Mouse (Mus musculus): ENCODE measurements around the gene Fam167b.

The Fam167b gene

DNA sequence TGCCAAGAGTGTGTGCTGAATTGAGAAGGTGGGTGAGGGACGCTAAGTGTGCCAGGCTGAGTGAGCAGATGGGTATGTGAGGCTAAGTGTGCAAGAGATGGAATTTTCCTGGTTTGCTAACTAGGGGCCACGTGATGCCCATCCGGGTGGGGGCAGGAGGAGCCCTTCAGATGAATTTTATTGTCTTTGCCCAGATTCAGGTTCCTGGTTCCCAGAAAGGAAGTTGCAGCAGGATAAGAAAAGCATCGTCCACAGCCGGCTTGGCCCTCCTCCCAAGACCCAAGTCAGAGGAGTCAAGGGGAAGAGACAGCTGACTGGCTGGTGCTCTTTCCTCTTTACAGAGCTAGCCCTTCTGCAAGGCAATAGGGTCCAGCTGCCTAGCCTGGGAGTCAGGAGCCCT lies at the start of gene Fam167b:
TSS of gene Fam167b (minus strand) at position 84 of the 400 bp plus-strand sequence.
- peak; percentile 38 for DNase-seq (ENCODE audit: low spot score)

DNA sequence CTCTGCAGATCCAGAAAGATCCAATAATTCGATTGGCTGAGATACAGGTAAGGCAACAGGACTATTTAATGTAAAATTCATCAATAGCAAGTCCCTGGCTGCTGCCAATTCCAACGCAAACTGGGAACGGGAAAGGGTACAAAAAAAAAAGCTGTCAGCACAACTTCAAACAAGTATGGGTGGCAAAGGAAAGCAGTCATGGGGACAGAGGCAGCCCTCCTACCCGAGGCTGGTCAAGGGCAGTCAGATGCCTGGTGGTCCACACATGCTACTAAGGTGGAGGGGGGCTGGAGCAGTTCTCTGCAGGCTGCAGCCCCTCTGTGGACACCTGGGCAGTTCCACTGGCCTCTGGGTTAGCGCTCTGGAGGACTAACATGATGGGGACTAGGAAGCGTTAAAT lies 47.7 kb upstream of the Fam167b start:
- no peak for DNase-seq (ENCODE audit: low spot score)

DNA sequence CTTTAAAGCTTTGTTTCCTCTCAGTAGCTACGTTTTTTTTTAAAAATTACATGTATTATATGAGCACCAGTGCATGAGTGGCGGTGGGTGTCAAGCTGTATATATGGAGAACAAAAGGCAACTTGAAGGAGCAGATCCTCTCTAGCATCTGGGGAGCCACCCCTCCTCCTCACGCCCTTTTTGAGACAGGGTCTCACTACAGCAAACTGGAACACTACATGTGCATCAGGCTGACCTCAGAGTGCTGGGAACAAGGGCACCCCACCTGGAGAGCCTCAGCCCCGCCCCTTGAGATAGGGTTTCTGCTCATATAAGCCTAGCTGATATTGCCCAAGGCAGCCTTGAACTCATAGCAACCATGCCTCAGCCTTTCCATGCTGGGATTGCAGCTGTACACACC lies 47.1 kb upstream of the Fam167b start:
- DNase-seq (ENCODE audit: low spot score), result no peak

DNA sequence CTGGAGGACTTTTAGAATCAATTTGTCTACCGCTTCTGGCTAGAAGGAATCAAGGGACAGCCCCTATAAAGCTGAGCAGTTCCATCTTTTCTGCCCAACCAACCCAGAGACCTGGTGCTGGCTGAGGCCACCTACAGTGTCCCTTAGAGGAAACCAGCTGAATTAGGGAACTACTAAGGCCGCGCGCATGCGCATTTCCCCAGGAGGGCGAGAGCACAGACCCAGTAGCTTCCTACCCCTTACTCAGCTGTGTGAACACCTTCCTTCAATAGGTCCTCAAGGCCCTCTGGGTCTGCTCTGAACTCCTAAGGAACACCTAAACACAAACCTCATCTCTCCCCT lies 46.7 kb upstream of the Fam167b start:
- DNase-seq (ENCODE audit: low spot score), result peak; percentile 79

DNA sequence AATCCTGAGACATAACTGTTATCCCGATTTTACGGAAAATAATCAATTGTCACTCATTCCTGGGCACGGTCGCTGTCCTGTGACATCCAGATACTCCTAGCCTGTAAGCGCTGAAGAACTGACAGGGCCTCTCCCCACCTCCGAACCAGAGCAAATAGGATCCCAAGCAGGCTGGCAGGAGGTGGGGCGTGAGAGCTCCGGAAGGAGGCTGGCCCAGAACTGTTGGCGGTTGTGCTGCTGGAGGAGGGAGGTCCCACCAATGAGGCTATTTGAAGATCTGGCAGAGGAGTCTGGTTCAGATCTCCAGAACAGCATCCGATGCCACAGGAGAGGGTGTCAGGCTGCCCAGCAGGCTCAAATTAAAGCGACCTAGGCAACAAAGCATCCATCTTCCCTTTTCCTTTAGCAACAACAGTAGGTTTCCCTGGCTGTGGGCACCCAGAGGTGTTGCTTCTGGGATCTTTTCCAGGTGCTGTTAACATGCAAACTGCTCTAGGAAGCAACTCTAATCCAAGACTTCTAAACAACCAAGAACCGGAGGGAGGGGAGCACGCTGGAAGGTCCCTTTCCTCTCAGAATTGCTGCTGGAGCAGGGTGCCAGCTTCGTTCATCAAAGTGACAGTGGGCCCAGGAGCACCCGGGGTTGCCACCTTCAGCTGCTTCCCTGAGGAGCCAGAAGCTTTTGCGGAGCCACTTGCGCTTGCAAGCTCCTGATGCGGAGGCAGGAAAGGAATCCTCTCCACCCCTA lies 46.1 kb upstream of the Fam167b start:
- DNase-seq (ENCODE audit: low spot score), result peak; percentile 90

DNA sequence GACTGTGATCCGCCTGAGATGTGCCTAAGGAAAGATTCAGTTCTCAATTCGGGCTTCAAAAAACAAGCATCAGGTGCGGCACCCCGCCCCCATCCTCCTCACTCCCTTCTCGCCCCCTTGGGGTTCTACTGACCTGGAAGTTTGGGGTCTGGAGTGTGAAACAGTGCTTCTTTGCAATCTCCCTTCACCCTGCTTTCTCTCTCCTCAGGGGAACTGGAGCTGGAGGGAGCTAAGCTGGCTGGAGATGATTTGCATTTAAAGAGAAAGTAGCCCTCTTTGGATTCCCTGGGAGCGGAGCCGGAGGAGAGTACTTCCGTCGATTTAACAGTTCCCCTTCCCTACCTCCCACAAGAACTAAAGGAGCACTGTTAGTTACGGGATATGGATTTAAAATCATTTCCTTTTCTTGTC lies 45.3 kb upstream of the Fam167b start, which contains the start of gene Ccdc28b:
TSS of gene Ccdc28b (minus strand) at position 267 of the 411 bp plus-strand sequence.
- peak; percentile 62 for DNase-seq (ENCODE audit: low spot score)

DNA sequence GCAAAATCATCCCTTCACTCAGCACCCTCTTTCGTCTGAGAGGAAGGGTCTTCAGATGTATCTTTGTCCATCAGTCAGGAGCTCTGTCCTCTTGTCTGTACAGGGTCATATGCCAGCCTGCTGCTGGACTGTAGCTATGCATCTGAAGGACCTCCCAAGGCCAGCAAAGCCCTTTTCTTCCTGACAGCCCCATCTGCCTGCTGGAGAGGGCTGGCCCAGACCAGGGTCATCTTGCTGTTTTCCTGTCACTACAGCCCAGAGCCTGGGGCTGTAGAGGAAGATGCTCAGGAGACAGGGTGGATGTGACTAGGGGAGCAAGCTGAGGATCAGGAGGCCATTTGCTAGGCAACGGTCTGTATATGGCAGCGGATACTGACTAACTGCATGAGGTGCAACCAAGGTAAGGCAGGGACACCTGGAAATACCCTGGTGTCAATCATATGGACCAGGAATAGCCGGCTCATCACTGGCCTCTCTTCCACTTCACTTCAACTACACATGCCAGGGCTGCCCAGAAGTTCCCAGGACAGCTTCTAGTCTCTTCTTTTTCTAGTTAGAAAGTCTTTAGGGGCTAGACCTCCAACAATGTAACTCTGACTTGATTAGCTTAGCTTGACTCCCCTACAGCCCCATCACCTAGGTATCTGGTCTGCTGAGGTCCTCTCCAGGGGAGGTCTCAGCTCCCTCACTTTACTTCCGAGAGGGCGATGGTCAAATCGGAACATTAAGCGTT lies 44.6 kb upstream of the Fam167b start:
- DNase-seq (ENCODE audit: low spot score), result no peak

DNA sequence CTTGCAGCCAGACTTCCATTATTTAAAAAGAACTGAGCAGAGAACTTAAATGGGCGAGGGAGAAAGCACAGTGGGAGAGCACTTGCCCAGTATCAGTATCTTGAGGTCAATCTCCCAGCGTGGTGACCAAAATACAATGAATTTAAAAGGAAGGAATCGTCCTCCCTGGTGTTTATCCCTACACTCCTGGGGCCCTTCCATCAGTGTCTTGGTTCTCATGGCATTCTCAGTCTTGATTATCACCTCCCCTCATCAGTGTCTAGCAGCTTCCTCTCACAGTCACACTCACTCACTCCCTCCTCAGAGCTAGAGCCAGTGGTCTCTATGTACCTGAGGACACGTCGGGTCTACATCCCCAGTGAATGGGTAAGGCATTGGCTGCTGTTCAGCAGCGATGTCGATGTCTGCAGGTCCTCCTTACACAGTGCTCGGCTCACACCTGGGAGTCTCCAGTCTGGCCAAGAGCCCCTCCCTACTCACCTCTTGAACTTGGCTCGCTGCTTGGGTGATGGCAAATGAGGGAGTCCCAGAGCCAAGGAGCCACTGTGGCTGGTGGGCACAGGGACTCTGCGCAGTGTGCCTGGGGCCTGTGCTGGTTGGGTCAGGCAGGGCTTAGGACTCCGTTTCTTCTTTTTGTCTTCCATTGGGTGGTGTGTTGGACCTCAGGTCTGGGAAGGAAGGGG lies 43.9 kb upstream of the Fam167b start:
- DNase-seq (ENCODE audit: low spot score), result no peak

DNA sequence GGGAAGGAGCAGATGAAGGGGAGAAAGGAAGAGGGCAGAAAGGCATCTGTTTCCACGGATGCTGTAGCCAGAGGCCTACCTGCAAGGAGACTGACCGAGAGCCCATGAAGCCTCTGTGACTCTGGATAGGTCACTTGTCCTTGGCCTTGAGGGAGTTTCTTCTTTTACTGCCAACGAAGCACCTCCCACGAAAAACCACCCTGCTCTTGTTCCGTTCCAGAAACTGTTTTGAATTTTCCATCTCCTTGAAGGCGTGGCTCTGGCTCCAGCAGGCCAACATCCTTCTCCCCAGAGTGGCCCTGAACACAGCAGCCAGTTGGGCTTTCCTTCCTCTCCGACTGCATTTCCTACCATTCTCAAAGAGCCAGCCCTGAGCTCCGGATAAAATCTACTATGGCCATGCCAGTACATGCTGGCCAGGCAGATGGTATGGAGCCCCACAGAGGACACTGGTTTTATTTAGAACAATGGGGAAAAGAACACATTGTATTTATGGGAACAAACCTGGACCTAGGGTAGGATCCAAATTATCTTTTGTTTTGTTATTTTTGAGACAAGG lies 43.0 kb upstream of the Fam167b start:
- no peak for DNase-seq (ENCODE audit: low spot score)

DNA sequence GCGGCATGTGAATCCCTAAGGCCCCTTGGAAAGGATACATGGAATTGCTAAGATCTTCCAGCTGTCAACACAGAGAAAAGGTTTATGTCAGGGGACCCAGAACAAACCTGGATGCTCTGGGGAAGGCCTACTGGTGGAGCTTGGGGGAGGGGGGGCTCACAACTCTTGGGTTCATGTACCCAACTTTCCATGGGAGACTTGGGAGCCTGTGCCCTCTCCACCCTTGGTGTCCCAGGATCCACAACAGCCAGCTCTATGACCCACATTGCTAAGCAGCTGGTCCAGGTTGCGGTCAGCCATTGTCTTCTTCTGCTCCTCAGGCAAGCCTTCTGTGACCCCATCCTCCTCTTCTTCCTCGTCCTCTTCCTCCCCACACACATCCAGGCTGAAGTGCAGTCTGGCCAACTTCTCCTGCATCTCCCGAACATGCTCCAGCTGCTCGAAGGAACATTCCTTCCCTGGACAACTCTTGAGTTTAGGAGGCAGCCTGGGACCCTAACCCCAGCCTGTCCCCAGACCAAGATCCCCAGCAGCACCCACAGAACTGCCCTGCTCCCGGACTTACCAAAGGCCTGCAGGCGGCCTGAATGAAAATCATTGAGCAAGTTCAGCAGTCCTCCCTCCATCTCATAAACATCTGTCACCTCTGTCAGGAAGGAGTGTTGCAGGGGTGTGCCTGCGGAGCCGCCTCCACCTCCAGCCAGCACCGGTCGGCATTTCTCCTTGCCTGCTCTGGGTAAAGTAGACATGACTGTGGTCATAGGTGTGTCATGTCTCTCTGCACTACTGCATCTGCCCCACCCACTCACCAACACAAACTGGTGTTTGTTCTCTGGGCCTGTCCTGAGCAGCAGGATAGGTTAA lies 42.3 kb upstream of the Fam167b start:
- no peak for DNase-seq (ENCODE audit: low spot score)

DNA sequence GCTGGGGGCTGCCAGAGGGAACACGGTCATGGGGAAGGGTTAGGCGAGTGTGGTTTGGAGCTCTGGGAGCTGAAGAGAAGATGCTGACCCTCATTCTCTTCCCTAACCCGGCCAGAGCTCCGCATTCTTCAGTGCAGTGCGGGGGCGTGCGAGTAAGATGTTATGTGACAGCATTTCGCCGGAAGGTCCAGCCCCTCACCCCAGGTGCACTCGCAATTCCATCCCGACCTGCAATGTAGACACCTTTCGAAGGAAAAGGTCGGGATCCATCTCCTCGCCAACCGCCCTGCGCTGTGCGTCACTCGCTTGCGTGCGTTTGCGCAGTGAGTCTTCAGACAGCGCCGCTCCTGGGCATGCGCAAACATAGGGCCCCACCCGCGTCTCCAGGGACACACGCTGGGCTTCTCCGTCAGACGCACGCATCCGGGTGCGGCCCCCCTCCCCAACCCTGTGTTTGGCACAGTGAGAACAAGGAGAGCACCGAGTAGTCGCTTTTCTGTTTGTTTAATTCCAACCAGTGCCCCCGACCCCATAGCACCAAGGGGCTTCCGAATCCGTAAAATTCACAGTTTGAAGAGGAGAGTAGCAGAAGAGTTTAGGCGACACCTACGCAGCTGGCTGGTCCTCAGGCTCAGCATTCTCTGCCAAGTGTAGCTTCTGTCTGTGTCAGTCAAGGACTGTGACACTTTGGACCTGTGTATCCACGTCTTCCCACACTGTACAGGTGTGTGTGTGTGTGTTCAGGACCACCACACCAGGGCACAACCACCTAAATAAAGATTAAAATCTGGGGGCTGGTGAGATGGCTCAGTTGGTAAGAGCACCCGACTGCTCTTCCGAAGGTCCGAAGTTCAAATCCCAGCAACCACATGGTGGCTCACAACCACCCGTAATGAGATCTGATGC lies 40.7 kb upstream of the Fam167b start, which contains the start of gene Iqcc:
TSS of gene Iqcc (minus strand) at position 314 of the 906 bp plus-strand sequence.
- DNase-seq (ENCODE audit: low spot score), result peak; percentile 97

DNA sequence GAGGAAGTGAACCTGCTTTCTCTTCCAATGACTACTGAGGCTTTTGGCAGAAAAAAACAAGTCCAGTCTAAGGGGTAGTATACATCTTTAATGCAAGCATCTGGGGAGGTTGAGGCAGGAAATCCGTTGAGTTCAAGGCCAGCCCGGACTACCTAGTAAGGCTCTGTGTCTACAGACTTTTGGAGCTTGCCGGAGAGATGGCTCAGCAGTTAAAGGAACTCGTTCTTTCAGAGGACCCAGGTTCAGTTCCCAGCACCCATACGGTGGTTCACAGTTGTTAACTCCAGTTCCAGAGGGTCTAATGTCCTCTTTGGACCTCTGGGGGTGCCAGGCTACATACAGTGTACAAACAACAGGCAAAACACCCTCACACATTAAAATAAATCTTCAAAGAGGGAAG lies 39.7 kb upstream of the Fam167b start:
- no peak for DNase-seq (ENCODE audit: low spot score)

DNA sequence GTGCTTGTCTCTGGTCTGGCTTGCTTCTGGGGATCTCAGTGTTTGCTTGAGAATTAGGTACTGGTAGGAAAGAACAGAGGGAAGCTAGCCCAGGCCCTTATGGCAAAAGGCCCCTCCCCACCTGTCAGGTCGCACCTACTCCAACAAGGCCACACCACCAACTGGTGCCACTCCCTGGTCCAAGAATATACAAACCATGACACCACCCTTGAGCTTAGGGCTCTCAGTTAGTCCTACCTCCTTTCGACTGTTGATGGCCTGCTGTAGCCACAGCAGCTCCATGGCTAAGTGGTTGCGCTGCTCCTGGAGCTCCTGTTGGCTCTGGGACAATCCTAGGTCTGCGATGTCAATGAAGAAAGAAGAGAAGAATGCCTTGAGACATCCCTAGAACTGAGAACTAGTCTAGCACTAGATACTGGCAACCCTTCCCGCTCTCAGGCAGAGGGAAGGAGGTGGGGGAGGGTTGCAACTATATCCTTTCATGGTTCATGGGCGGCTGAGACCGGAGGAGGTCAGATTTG lies 38.8 kb upstream of the Fam167b start:
- no peak for DNase-seq (ENCODE audit: low spot score)

DNA sequence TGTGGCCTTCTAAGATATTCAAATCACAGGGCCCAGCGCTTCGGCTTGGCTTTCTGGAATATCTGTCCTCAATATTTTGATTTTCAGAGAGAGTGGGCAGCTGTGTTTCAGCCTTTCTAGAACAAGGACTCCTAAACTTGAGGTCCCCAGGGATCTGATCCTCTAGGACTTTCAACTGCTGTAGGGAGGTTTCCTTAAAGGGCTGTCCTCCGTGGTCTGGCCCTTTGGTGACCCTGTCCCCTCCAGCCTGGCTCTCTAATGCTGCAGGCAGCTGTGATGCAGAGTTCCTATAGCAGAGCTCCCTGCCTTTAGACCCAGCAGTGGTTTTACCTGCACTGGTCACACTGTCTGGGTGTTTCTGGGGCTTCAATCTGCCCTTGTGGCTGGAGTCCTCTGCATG lies 38.3 kb upstream of the Fam167b start:
- no peak for DNase-seq (ENCODE audit: low spot score)

DNA sequence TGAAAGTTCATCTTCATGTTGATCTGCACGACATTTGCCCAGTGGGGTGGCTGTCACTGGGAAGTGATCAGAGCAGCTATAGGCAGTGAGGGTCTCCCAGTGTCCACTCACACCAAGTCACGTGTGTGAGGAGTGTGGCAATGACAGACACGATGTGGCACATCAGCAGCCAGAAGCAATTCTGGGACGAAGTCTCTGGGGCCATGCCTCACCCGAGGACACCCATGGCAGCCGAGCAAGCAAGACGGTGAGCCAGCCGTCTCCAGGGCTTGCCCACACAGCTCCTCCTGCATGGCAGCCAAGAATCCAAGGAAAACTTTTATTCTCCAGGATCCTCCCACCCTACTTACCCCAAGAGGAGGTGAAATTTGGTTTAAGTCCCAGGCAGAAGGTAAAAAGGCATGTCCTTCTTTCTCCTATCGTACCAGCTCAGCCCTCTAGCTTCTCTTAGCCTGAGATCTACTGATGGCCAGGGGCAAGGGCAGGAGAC lies 37.5 kb upstream of the Fam167b start:
- no peak for DNase-seq (ENCODE audit: low spot score)

DNA sequence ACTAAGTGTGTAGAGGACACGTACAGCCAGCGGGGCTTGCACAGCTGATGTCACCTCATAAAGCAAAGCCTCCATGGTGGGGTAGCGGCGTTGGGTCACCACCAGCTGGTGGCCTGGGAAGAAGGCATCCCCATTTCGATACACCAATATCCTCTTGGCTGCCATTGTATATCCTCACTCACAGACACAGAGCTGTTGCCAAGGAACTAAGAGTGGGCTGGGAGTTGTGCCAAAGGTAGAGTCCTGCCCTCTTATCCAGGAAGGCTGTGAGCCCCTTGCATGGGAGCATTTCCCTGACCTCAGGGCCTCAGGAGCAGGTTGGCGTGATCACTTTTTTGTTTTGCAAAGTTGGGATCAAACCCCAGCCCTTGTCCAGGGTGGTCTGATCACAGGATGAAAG lies 35.7 kb upstream of the Fam167b start, which contains the start of gene Dcdc2b:
TSS of gene Dcdc2b (minus strand) at position 165 of the 400 bp plus-strand sequence.
- no peak for DNase-seq (ENCODE audit: low spot score)

DNA sequence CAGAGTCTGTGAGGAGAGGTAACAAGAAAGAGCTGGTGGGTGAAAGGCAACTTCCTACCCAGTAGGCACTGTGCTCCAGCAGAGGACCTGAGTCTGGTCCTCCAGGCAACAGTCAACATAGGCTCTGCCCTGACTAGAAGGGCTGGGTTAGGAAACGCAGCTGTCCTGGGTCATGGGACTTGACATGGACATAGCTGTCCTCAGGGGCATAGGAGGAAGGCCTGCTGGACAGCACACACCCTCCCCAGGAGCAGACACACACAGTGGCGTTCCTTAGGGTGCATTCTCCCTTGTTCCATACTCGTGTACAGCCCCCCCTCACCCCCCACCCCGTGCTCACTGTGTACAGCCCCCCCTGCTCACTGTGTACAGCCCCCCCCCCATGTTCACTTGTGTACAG lies 32.1 kb upstream of the Fam167b start:
- DNase-seq (ENCODE audit: low spot score), result no peak

DNA sequence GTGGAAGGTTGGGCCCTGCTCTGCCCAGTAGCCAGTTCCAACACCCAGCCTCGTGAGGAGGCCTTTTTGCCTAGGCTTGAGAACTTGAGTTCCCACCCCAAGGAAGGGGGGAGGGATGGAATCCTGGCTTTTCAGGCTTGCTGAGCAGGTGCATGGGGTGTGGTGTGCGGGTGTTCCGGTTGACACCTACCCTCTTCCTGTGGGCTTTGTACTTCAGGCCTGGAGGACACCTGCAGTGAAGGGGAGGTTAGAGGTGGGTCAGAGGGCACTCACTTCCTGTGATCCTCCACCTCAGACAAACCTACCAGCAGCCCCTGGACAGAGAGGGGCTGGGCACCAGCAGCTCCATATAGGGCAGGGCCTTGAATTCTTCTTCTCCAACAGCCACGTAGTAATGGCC lies 31.7 kb upstream of the Fam167b start:
- DNase-seq (ENCODE audit: low spot score), result no peak

DNA sequence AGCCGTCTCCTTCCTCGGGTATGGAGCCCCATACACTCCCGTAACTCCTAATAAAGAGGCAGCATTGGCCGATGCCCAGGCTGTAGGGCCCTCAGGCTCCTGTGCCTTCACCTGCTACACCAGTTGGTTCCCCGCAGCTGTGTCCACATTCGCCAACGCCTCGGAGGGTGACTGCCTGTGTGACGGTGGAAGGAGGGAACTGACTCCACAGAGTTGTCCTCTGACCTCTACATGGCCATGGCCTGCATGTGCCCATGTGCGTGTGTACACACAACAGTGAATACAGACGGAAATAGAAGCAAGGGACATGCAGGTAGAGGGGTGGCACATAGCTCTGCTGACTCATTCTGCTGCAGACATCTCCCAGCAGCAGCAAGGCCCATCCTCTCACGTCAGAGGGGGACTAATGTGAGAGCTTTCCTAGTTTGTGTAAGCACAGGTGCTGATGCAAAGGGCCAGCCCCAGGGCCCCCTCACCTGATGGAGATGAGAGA lies 30.8 kb upstream of the Fam167b start:
- no peak for DNase-seq (ENCODE audit: low spot score)

All from layer of hippocampus, adult 11-12 months (tissue).